Mouse (Mus musculus) small intestine, adult 2 months (tissue): ENCODE measurements around the gene Dlg1. TPM values are rescaled to one million over a fixed set of nuclear protein-coding genes. Genes with fewer than 3 reads are reported as not detected.

Source experiments
- H3K27ac ChIP-seq: fragments of 200-500 bp; 2 replicates; pipeline ENCODE4 v1.5.1; 2012; ENCODE audit warnings: low read depth, low read length, control low read depth, inconsistent platforms; ENCODE audit not compliant: insufficient read depth
- H3K27me3 ChIP-seq: fragments of 200-500 bp; 2 replicates; pipeline ENCODE4 v1.6.1; 2012; ENCODE audit warnings: mild to moderate bottlenecking, moderate library complexity, low read length, inconsistent platforms; ENCODE audit not compliant: control insufficient read depth, insufficient read depth
- H3K36me3 ChIP-seq: fragments of 200-500 bp; 2 replicates; pipeline ENCODE4 v1.6.1; 2012; ENCODE audit warnings: mild to moderate bottlenecking, low read length, control low read depth, inconsistent platforms; ENCODE audit not compliant: control insufficient read depth, insufficient read depth
- H3K4me1 ChIP-seq: fragments of 200-500 bp; 2 replicates; pipeline ENCODE4 v1.6.1; 2012; ENCODE audit warnings: low read length, inconsistent platforms, mixed read lengths; ENCODE audit not compliant: control insufficient read depth, insufficient read depth, insufficient read length
- H3K4me3 ChIP-seq: fragments of 200-500 bp; 2 replicates; pipeline ENCODE4 v1.5.1; 2012; ENCODE audit warnings: low read depth, mild to moderate bottlenecking, control low read depth, inconsistent platforms, low read length, moderate library complexity
- CTCF ChIP-seq: fragments of 200-500 bp; IDR thresholded peaks from 2 replicates; pipeline ENCODE4 v1.5.1; 2012; ENCODE audit warnings: low read depth, mild to moderate bottlenecking, control low read depth, inconsistent platforms, low read length, moderate library complexity, mixed read lengths; ENCODE audit not compliant: insufficient replicate concordance, insufficient read length; ENCODE audit errors: extremely low read depth
- POLR2A ChIP-seq: fragments of 200-500 bp; IDR thresholded peaks from 2 replicates; pipeline ENCODE4 v1.6.1; 2012; ENCODE audit warnings: low read depth, mild to moderate bottlenecking, control low read depth, inconsistent platforms, low read length, moderate library complexity
- WGBS: fragments of 180-500 bp; shearing (Covaris S2); methylation state at CpG from one replicate; pipeline ENCODE4 v1.1.7; 2018; 5-methylcytosine and 5-hydroxymethylcytosine counted together
- polyA plus RNA-seq: library from polyadenylated mRNA; depleted of rRNA; stranded (reverse); fragments of >200 nt; gene quantifications from 2 replicates; pipeline ENCODE4 v1.2.3, GENCODE M21; 2012

Dlg1 gene
- polyA plus RNA-seq, 1 experiment = 7.0 TPM

DNA sequence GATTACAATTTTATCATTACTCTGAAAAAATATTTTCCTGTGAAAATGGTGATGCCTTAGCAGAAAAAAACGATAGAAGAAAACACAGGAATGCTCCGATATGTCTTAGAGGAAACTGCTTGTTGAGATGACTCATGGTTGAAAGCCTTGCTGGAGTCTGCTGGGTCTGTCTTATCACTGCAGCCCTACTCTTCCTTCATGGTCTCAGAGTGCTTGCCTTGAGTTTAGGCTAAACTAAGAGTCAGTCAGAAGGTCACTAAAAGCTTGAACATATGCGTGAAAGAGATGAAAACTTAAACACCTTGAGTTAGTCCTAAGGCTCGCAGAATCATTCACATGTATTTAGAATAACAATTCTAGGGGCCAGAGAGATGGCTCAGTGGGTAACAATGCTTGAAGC is 14.2 kb downstream of the Dlg1 start:
- 81% methylated on average over 4 of the region's 4 CpGs for WGBS
- no peak overlapping the region for H3K27ac ChIP-seq
- TF ChIP-seq POLR2A (no peak), CTCF (no peak)
- no peaks in the 10 kb centered on the region for H3K4me1 ChIP-seq
- peaks cover 5% of the 10 kb centered on the region for H3K36me3 ChIP-seq
- no peaks in the 10 kb centered on the region for H3K27me3 ChIP-seq
- no peak overlapping the region for H3K4me3 ChIP-seq

DNA sequence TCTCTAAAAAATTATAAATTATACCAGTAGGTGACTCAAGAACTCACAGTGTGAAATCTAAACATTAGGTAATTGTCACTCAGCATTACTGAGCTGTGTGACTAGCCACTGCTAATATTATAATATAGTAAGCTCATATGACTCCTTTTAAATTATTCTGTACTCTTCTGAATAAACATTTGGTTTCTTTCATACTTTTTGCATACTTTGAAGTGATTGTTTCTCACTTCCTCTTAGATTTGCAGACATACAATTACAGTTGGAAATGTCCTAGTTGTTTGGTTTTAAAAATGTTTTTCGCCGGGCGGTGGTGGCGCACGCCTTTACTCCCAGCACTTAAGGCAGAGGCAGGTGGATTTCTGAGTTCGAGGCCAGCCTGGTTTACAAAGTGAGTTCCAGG is 19.0 kb downstream of the Dlg1 start:
- WGBS = 89% methylated on average over 6 of the region's 6 CpGs
- peaks cover 6% of the 10 kb centered on the region; the same call in 1 of the 2 replicates for H3K4me1 ChIP-seq
- TF ChIP-seq POLR2A = no peak
- TF ChIP-seq CTCF = no peak

DNA sequence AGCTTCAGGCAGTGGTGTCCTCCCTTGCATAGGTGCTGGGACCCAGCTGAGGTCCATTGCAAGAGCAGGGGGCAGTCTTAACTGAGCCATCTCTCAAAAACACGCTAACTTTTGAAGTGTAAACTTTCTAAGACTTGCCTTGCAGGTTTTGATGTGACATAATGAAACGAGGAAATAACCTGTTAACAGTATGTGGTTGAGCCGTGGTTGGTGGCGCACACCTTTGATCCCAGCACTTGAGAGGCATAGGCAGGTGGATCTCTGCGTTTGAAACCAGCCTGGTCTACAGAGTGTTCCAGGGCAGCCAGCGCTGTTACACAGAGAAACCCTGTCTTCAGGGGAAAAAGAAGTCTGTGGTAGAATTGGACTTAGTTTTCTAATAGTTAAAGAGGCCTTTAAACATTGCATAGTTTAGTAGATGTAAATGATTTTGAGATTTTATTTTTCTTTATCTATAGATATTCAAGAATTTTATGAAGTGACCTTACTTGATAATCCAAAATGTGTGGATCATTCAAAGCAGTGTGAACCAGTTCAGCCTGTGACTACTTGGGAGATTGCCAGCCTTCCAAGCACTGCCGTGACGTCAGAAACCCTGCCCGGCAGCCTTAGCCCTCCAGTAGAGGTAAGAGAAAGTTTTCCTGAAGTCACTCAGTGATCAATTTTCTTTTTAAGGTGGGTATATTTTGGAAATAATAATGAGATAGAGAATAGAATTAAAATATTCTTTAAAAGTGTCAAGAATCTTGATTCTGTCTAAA is 20.6 kb downstream of the Dlg1 start:
- TF ChIP-seq CTCF (no peak), POLR2A (no peak)
- H3K4me3 ChIP-seq = no peak overlapping the region
- peaks cover 8% of the 10 kb centered on the region; the same call in 1 of the 2 replicates for H3K36me3 ChIP-seq
- H3K27ac ChIP-seq = peak overlapping the region; percentile 8; the same call in 1 of the 2 replicates
- H3K4me1 ChIP-seq = peaks cover 6% of the 10 kb centered on the region; the same call in 1 of the 2 replicates
- H3K27me3 ChIP-seq = no peaks in the 10 kb centered on the region
- WGBS = 28% methylated on average over 9 of the region's 9 CpGs

More for the DNA sequence above, 19.0 kb downstream of the Dlg1 start:
- H3K27me3 ChIP-seq = no peaks in the 10 kb centered on the region
- no peak overlapping the region for H3K27ac ChIP-seq
- H3K36me3 ChIP-seq = peaks cover 8% of the 10 kb centered on the region; the same call in 1 of the 2 replicates
- H3K4me3 ChIP-seq = no peak overlapping the region

DNA sequence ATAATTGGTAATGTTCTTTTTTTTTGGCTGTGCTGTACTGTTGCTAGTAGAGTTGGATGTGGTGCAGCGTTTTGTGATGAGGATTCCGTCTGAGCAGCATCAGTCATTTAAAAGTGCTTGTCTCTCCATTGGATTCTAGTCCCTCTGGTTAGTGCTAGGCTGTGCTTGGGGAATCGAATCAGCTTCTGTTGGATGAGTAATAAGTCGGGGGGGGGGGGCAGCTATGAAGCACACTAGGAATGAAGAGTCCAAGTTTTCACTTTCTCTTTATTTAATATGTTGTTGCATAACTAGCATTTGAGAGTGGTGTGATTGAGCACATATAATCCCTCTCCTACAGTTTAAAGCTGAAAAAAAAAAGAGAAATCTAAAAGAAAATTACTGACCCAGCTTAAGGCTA is 21.5 kb downstream of the Dlg1 start:
- WGBS = 80% methylated on average over 4 of the region's 4 CpGs
- TF ChIP-seq POLR2A (no peak), CTCF (no peak)
- Histone ChIP-seq H3K36me3 (peaks cover 8% of the 10 kb centered on the region; the same call in 1 of the 2 replicates), H3K4me1 (peaks cover 6% of the 10 kb centered on the region; the same call in 1 of the 2 replicates), H3K27me3 (no peaks in the 10 kb centered on the region), H3K27ac (no peak overlapping the region), H3K4me3 (no peak overlapping the region)

DNA sequence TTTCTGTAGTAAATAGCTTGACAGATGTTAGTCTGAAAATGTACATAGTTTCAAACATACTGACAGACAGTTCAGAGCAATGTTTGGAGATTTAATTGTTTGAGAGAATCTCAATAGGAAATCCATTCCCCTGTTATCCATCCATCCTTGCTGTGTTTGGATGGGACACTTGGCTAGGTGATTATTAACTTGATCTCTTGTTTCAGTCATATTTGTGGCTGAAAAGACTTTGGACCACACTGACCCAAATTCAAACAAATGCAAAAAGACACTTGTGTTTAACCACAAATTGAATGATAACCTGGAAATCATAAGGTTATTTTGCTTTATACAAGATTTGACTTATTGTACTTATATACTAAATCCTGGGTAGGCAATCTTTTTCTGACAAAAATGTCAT is 24.5 kb downstream of the Dlg1 start:
- no peaks in the 10 kb centered on the region for H3K27me3 ChIP-seq
- peaks cover 6% of the 10 kb centered on the region; the same call in 1 of the 2 replicates for H3K4me1 ChIP-seq
- peaks cover 8% of the 10 kb centered on the region; the same call in 1 of the 2 replicates for H3K36me3 ChIP-seq
- no peak overlapping the region for H3K4me3 ChIP-seq
- no peak for TF ChIP-seq CTCF
- no peak for TF ChIP-seq POLR2A
- no peak overlapping the region for H3K27ac ChIP-seq

DNA sequence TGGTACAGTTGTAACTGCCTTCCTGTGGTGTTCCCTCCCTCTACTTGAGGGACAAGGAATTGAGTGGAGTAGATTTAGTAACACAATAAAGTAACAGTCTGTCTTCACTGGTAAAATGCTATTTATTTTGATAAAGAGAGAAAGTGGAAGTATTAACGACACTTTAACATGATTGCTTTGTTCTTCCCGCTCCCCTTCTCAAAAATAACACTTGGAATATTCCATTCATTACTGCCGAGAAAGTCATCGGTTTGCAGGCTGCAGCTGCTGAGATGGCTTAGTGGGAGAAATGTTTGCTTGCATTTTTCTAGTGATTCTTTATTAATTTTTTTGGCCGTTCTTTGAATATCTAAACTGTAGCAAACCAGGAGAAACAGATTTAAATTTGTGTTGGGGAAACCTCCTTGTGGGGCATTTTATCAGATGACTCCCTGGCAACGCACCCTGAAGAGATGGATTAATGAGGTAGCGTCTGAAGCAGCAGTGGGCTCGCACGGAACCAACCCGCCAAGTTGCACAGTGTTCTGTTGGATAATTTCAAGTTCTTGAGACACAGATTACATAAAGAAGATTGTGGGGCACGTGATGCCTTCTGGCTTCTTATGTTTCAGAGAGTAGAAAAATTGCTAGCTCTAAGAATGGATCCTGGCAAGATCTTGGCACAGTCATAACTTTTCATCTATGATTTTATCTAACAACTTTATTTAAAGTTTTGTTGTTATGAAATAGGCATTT is 32.2 kb downstream of the Dlg1 start:
- no peaks in the 10 kb centered on the region for H3K36me3 ChIP-seq
- TF ChIP-seq CTCF (no peak), POLR2A (no peak)
- WGBS = 69% methylated on average over 11 of the region's 11 CpGs
- no peak overlapping the region for H3K27ac ChIP-seq
- no peaks in the 10 kb centered on the region for H3K4me1 ChIP-seq
- no peaks in the 10 kb centered on the region for H3K27me3 ChIP-seq
- H3K4me3 ChIP-seq = no peak overlapping the region

DNA sequence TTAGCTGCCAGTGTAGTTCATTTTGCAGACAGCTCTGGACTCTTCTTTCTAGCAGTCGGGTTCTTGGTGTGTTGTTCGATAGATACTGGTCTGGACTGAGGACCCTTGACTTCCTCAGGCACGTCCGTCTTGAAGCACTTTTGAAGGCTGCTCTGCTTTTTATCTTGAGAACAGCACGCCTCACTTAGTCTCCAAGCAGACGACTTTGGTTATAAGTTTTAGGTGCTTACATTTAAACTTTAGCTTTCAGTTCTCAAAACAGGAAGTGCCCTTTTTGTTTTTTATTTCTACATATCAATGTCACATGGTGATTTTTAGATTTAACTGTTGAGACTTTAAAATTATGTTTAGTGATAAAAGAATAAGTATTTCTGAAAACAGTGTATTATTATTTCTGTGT is 33.1 kb downstream of the Dlg1 start:
- WGBS = 59% methylated on average over 6 of the region's 6 CpGs
- H3K27ac ChIP-seq = no peak overlapping the region

More for the DNA sequence above, 33.1 kb downstream of the Dlg1 start:
- TF ChIP-seq POLR2A = no peak
- no peak for TF ChIP-seq CTCF
- Histone ChIP-seq H3K27me3 (no peaks in the 10 kb centered on the region), H3K4me3 (no peak overlapping the region), H3K36me3 (no peaks in the 10 kb centered on the region), H3K4me1 (no peaks in the 10 kb centered on the region)
